Mouse (Mus musculus) midbrain, embryonic 14.5 days (tissue): ENCODE measurements around the gene Ntrk2. TPM values are rescaled to one million over a fixed set of nuclear protein-coding genes. Genes with fewer than 3 reads are reported as not detected.
A peak's percentile ranks its signal among the peaks of the same experiment; 100 is the strongest.

ENCODE experiments used
- ATAC-seq: fragments of 200-750 bp; cut with Nextera tagmentation; 2 replicates; pipeline ENCODE4 v1.8.0; 2017; ENCODE audit warnings: moderate number of reproducible peaks, moderate library complexity; ENCODE audit not compliant: low FRiP score, low TSS enrichment
- DNase-seq: peaks from one replicate; pipeline ENCODE4 v3.0.0-alpha.2; 2015
- H3K27ac ChIP-seq: fragments of 300-500 bp; sonication (generic); replicated peaks from 2 replicates; pipeline ENCODE4 v1.5.1; 2014; ENCODE audit warnings: mild to moderate bottlenecking, low read depth, low read length, moderate library complexity
- H3K27me3 ChIP-seq: fragments of 300-500 bp; sonication (generic); 2 replicates; pipeline ENCODE4 v1.6.1; 2014; ENCODE audit warnings: low read length, control low read depth, mixed read lengths; ENCODE audit not compliant: control insufficient read depth, insufficient read depth
- H3K36me3 ChIP-seq: fragments of 300-500 bp; sonication (generic); 2 replicates; pipeline ENCODE4 v1.6.1; 2014; ENCODE audit warnings: low read length, control low read depth; ENCODE audit not compliant: control insufficient read depth, insufficient read depth
- H3K4me1 ChIP-seq: fragments of 300-500 bp; sonication (generic); 2 replicates; pipeline ENCODE4 v1.6.1; 2014; ENCODE audit warnings: mild to moderate bottlenecking, antibody characterized with exemption, low read length, control low read depth; ENCODE audit not compliant: control insufficient read depth, insufficient read depth
- H3K4me2 ChIP-seq: fragments of 300-500 bp; sonication (generic); 2 replicates; pipeline ENCODE4 v1.6.1; 2014; ENCODE audit warnings: mild to moderate bottlenecking, low read length, moderate library complexity
- H3K4me3 ChIP-seq: fragments of 300-500 bp; sonication (generic); replicated peaks from 2 replicates; pipeline ENCODE4 v1.5.1; 2014; ENCODE audit warnings: low read depth, low read length
- H3K9ac ChIP-seq: fragments of 300-500 bp; sonication (generic); replicated peaks from 2 replicates; pipeline ENCODE4 v1.6.1; 2014; ENCODE audit warnings: mild to moderate bottlenecking, low read length, moderate library complexity
- H3K9me3 ChIP-seq: fragments of 300-500 bp; sonication (generic); 2 replicates; pipeline ENCODE4 v1.6.1; 2016; ENCODE audit warnings: low read length, control low read depth, mixed read lengths; ENCODE audit not compliant: control insufficient read depth
- WGBS: fragments of 180-500 bp; shearing (Covaris S2); extraction: QIAGEN DNeasy Blood & Tissue Kit; methylation state at CpG from one replicate; pipeline ENCODE4 v1.1.7; 2014; 5-methylcytosine and 5-hydroxymethylcytosine counted together
- polyA plus RNA-seq: library from polyadenylated mRNA; unstranded; fragments of >200 nt; fragmentation: Nextera tagmentation; extraction: Ambion mirVana; gene quantifications from 2 replicates; pipeline ENCODE4 v1.2.1, GENCODE M21; 2014

Gene Ntrk2
- polyA plus RNA-seq, 1 experiment from 2014 or later = 96.7 TPM

DNA sequence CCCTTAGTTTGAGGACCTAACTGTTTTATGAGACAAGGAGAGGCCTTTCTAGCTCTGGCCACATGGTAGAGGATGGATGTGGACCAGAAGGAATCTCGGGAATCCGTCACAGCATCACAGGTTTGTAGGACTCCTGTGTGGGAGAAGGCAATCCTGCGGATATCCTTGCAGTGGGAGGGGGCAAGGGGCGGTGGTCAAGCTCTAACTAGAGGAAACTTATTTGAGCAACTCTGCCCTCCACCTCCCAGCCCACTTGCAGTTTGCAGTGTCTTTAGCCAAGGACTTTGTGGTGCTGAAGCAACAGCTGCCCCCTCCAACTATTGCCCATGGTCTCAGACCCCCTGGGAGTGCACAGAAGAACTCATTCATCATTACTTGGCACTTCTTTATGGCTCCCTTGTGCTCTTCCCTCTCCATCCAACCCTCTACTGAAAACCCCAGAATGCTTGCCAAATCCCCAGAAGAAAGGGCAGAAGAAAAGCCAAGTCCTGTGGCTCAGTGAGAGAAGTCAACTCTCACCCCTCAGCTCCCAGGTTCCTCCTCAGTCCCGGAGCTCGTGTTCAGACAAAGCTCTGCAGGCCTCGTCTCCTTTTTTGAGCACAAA, 336.9 kb downstream of the Ntrk2 start:
- H3K27me3 ChIP-seq = no peaks in the 10 kb centered on the region
- peak overlapping the region; percentile 87 for H3K27ac ChIP-seq
- H3K4me1 ChIP-seq = peaks cover 34% of the 10 kb centered on the region
- no peak for ATAC-seq
- no peaks in the 10 kb centered on the region for H3K9me3 ChIP-seq
- 70% methylated on average over 7 of the region's 7 CpGs for WGBS
- no peak overlapping the region for H3K9ac ChIP-seq
- no peak overlapping the region for H3K4me3 ChIP-seq
- H3K4me2 ChIP-seq = peak overlapping the region; percentile 37; the same call in 1 of the 2 replicates
- peak; percentile 54 for DNase-seq
- no peaks in the 10 kb centered on the region for H3K36me3 ChIP-seq

DNA sequence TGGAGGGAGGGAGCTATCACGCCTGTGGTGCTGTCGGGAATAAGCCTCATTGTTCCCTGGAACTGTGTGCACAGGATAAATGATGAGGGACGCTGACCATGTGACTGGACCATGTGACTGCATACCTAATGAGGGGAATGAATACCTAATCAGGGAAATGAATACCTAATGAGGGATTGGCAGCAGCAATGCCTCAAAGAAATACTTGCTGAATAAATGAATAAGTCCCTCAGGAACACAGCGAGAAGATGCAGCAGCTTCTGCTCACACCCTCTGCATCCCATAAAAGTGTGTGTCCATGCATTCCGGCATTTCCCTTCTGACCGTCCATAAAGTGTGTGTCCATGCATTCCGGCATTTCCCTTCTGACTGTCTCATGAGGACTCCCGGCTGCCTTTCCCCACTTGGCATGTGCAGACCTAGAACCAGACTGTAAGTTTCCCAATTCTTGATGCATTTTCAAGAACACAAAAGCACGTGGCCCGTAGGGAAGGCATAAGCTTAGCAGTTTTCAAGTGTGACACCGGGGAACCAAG, 338.0 kb downstream of the Ntrk2 start:
- peak; percentile 88 for DNase-seq
- Histone ChIP-seq H3K27ac (peak overlapping the region; percentile 87), H3K9me3 (no peaks in the 10 kb centered on the region), H3K4me3 (no peak overlapping the region), H3K4me1 (peaks cover 34% of the 10 kb centered on the region), H3K4me2 (peak overlapping the region; percentile 37), H3K36me3 (no peaks in the 10 kb centered on the region), H3K9ac (peak overlapping the region; percentile 34; the same call in 1 of the 2 replicates), H3K27me3 (no peaks in the 10 kb centered on the region)
- 14% methylated on average over 11 of the region's 11 CpGs for WGBS
- ATAC-seq = peak; percentile 95

DNA sequence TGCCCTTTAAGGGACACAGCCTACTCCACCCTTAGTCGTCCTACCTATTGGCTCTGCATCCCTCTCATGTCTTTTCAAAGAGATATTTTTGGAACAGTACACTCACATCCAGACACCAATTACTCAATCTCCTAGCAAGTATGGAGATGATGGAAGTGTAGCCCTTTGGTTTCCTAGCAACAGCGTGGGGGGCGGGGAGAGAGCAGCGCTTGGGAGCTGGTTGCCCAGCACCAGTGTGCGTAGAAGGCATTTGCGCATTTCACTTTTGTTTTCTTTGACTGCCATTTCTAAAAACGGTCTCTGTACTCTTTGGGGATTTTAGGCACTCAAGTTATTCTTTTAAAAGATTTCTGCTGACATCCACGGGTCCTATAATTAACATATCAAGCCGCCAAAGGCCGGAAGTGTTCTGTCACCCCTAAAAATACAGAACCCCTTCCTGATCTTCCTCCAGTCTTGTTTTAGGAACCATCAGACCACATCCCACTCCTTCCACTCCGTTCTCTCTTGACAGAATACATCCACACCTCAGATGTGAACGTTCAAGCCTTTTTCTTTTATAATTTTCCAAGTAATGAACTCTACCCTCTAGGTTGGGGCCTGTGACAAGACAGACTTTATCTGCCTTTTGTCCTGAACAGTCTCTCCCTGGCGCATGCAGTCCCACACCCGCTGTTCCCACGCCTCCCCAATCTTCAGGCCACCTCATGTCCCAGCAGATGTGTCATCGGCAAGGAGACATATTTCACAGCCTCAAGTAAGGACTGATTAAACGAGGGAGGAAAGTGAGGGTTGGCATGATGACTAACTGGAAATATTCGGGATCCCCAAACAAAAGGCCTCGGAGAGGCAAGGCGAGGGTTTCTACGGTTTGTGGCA, 339.5 kb downstream of the Ntrk2 start:
- Histone ChIP-seq H3K4me2 (peak overlapping the region; percentile 34), H3K27me3 (no peaks in the 10 kb centered on the region), H3K36me3 (no peaks in the 10 kb centered on the region), H3K4me3 (no peak overlapping the region), H3K9me3 (no peaks in the 10 kb centered on the region), H3K9ac (no peak overlapping the region), H3K4me1 (peaks cover 34% of the 10 kb centered on the region), H3K27ac (peak overlapping the region; percentile 87)
- 24% methylated on average over 21 of the region's 21 CpGs for WGBS
- DNase-seq (peak; percentile 95), ATAC-seq (peak; percentile 83)

DNA sequence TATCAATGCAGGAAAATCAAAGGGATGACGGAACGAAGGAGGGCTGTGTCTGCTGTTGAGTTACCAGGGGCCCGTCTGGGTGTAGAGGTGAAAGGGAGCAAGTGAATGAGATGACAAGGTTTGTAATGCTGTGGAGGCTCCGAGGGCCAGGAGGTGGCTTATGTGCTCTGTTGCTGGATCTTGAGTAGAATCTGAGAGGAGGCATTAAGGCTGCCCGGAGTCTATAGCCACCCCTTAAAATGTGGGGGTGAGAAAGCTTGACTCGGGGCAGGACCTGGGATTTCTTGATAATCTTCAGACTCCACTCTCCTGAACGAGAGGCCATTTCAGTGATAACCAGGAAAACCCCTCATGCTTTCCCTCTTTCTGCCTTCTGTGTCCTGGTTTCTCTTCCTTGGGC, 340.2 kb downstream of the Ntrk2 start:
- ATAC-seq = no peak
- no peak overlapping the region for H3K4me3 ChIP-seq
- H3K4me2 ChIP-seq = no peak overlapping the region
- 79% methylated on average over 7 of the region's 7 CpGs for WGBS
- no peaks in the 10 kb centered on the region for H3K9me3 ChIP-seq
- no peaks in the 10 kb centered on the region for H3K36me3 ChIP-seq
- peaks cover 34% of the 10 kb centered on the region for H3K4me1 ChIP-seq
- peak overlapping the region; percentile 87; the same call in 1 of the 2 replicates for H3K27ac ChIP-seq
- no peaks in the 10 kb centered on the region for H3K27me3 ChIP-seq
- no peak overlapping the region for H3K9ac ChIP-seq
- no peak for DNase-seq

DNA sequence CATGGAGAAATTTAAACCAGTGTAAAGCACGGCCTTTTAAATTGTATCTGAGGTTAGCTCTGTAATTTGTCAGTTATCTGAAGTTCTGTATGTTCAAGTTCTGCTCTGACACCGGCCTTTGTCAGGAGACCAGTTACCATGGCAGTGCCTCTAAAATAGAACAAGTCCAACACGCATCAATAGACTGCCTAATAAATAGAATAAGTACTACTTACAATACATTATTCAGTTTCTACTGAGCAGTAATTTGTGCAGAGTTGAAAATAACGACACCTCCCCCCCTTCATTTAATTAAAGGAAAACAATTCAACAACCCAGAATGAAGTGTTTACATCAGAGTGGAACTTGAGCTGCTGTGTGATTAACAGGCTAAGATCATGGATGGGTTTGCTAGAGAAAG, 341.6 kb downstream of the Ntrk2 start:
- WGBS = 68% methylated on average over 4 of the region's 4 CpGs
- Histone ChIP-seq H3K9me3 (no peaks in the 10 kb centered on the region), H3K4me1 (peaks cover 34% of the 10 kb centered on the region), H3K36me3 (no peaks in the 10 kb centered on the region), H3K9ac (no peak overlapping the region), H3K27me3 (no peaks in the 10 kb centered on the region), H3K4me3 (no peak overlapping the region), H3K27ac (no peak overlapping the region), H3K4me2 (no peak overlapping the region)
- DNase-seq (no peak), ATAC-seq (no peak)

DNA sequence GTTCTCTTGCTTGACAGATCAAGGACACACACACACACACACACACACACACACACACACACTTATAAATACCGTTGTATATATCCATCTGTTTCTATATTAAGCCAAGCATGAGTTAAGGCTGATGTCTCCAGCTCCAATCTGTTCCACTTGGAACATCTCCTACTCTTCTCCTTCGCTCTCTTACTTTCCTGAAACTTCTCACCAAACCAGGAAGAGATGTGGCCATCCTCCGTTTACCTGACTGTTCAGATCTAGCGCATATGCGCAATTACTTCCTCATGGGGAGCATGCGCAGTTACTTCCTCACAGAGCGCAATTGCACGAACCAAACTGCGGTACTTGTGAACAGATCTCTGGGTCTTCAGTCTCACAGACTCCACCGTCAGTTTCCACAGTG, 342.4 kb downstream of the Ntrk2 start:
- DNase-seq (no peak), ATAC-seq (no peak)
- no peak overlapping the region for H3K4me2 ChIP-seq
- H3K4me1 ChIP-seq = peaks cover 29% of the 10 kb centered on the region
- WGBS = 92% methylated on average over 10 of the region's 10 CpGs
- no peaks in the 10 kb centered on the region for H3K36me3 ChIP-seq
- no peaks in the 10 kb centered on the region for H3K27me3 ChIP-seq
- no peaks in the 10 kb centered on the region for H3K9me3 ChIP-seq
- H3K9ac ChIP-seq = no peak overlapping the region
- no peak overlapping the region for H3K27ac ChIP-seq
- no peak overlapping the region for H3K4me3 ChIP-seq

DNA sequence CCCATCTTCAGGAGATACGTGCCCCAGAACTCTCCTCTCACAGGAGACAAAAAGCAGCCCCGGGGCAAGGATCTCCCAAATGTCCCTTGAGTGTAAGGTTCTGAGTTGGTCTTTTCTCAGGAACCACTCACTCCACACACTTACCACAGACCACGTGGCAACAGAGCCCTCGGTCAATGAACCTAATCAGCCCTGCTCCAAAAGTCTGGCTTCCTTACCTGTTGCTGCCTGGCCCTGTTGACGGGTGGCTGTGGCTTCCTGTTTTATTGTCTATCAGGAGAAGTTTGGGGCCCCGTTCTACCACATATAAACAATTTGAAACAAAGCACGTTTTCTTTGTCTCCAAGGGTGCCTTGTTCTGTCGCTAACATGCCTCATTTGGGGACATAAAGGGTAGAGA, 357.6 kb downstream of the Ntrk2 start:
- WGBS = 89% methylated on average over 8 of the region's 8 CpGs

DNA sequence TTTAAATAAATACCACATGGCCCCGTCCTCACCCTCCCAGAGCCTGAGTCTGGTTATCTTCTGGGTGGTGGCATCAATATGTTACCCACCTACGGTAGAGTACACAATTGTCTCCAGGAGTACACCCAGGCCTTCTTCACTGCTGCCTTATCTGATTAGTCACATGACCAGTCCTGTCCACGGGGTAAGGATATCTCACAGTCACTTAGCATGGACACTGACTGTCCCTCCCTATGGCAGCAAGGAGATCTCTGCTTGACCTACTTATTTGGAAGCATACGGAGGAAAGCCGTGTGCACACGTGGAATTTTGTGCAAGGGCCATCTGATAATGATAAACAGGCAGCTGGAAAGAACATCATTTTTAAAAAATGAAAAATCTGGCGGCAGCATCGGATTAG, 367.5 kb downstream of the Ntrk2 start:
- no peak overlapping the region for H3K4me2 ChIP-seq
- ATAC-seq = no peak
- no peaks in the 10 kb centered on the region for H3K4me1 ChIP-seq
- no peaks in the 10 kb centered on the region for H3K27me3 ChIP-seq
- WGBS = 93% methylated on average over 8 of the region's 8 CpGs
- H3K36me3 ChIP-seq = no peaks in the 10 kb centered on the region
- no peak overlapping the region for H3K4me3 ChIP-seq
- no peak overlapping the region for H3K27ac ChIP-seq
- no peaks in the 10 kb centered on the region for H3K9me3 ChIP-seq
- no peak overlapping the region for H3K9ac ChIP-seq
- no peak for DNase-seq

More for the DNA sequence above, 357.6 kb downstream of the Ntrk2 start:
- Histone ChIP-seq H3K4me2 (no peak overlapping the region), H3K27me3 (no peaks in the 10 kb centered on the region), H3K36me3 (no peaks in the 10 kb centered on the region), H3K9me3 (no peaks in the 10 kb centered on the region), H3K4me1 (no peaks in the 10 kb centered on the region), H3K27ac (no peak overlapping the region), H3K4me3 (no peak overlapping the region), H3K9ac (no peak overlapping the region)
- DNase-seq = no peak
- no peak for ATAC-seq
